Comparison of ENCODE assay signal across 27 mouse cellular contexts in the genomic region with DNA sequence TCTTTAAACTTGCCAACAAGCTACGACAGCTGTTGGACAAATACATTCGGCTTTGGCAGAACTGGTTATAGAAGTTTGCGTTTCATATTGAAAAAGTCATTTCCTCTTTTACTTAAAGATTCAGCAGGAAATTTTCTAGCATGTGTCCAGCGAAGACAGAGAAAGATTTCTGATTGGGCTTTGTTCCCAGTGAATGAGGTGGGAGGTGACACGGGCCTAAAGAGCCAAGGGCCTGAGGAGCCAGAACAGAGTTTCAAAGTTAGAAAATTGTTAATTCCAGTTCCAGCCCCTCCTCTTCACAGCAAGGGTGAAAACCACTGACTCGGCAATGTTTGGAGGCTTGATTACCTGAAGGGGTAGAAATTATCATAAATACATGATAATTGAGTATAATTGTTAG.
DNase-seq lines count a peak whose midpoint lies in the region; ATAC-seq lines count a peak whose summit lies in the region.
"Had no signal": no experiment of that assay in that cellular context is flagged by ENCODE, and none has a peak within 500 bp of the region (broad histone marks: within the 10 kb centered on the region; RNA-seq: fewer than 3 reads in every experiment).

No protein-coding gene starts in this region.

- H3K27me3 ChIP-seq in heart, embryonic 11.5 days (ENCODE audit: control insufficient read depth, insufficient read depth, low read length) = no peaks in the 10 kb centered on the region
- no peaks in the 10 kb centered on the region for H3K27me3 ChIP-seq in lung, embryonic 15.5 days
- H3K27me3 ChIP-seq: CH12.LX; forebrain, embryonic 13.5 days; heart, embryonic 12.5 days; heart, embryonic 15.5 days; hindbrain, embryonic 13.5 days had no signal

- DNase-seq in heart, adult 11 months = peak; percentile 24
- DNase-seq in lung, postnatal 36 days = no peak
- peak; percentile 11 for DNase-seq in lung, postnatal 10 days
- no peak for DNase-seq in lung, postnatal 14 days
- DNase-seq: adrenal gland, adult 8-10 months; adrenal gland, postnatal 36 days; B cell, adult 2 months; cerebellum, adult 18-20 months; cerebellum, adult 9-10 months; cerebellum, postnatal 14 days; gastrocnemius, postnatal 10 days; gastrocnemius, postnatal 36 days; heart, postnatal 10 days; heart, postnatal 36 days had no signal

- H3K36me3 ChIP-seq in heart, embryonic 11.5 days (ENCODE audit: control insufficient read depth, insufficient read depth, low read length) = no peaks in the 10 kb centered on the region
- H3K36me3 ChIP-seq in lung, embryonic 15.5 days = no peaks in the 10 kb centered on the region
- H3K36me3 ChIP-seq: forebrain, embryonic 10.5 days; G1E; heart, embryonic 12.5 days; heart, embryonic 15.5 days; hindbrain, embryonic 10.5 days; hindbrain, embryonic 13.5 days had no signal

- H3K4me1 ChIP-seq in heart, embryonic 11.5 days (ENCODE audit: control insufficient read depth, insufficient read depth, low read length) = no peaks in the 10 kb centered on the region
- peaks cover 18% of the 10 kb centered on the region for H3K4me1 ChIP-seq in lung, embryonic 15.5 days
- H3K4me1 ChIP-seq: forebrain, embryonic 13.5 days; heart, embryonic 12.5 days; heart, embryonic 15.5 days; hindbrain, embryonic 10.5 days; hindbrain, embryonic 13.5 days had no signal

- ATAC-seq in heart, embryonic 11.5 days (replicated peaks; ENCODE audit: insufficient number of reproducible peaks, low FRiP score, low TSS enrichment) = no peak
- ATAC-seq in lung, embryonic 15.5 days (ENCODE audit: borderline replicate concordance, extremely low read depth, low FRiP score, low TSS enrichment) = peak; percentile 64; the same call in 1 of the 2 replicates
- ATAC-seq: forebrain, embryonic 13.5 days; forebrain, embryonic 16.5 days; hindbrain, embryonic 16.5 days; Patski had no signal

- H3K9me3 ChIP-seq in heart, embryonic 11.5 days (replicated peaks; ENCODE audit: control insufficient read depth, low read length) = 0 out of 2 replicates have a peak, but pooled peaks cover 4% of the 10 kb centered on the region
- H3K9me3 ChIP-seq in lung, embryonic 15.5 days = no peaks in the 10 kb centered on the region
- H3K9me3 ChIP-seq: forebrain, embryonic 10.5 days; forebrain, embryonic 13.5 days; heart, embryonic 15.5 days; hindbrain, embryonic 10.5 days; hindbrain, embryonic 13.5 days had no signal

- no peak overlapping the region for H3K27ac ChIP-seq in heart, embryonic 11.5 days (ENCODE audit: low read depth, low read length)
- H3K27ac ChIP-seq in lung, embryonic 15.5 days = no peak overlapping the region
- H3K27ac ChIP-seq: forebrain, embryonic 10.5 days; forebrain, embryonic 13.5 days; heart, embryonic 15.5 days; hindbrain, embryonic 10.5 days; hindbrain, embryonic 13.5 days had no signal

- no peak overlapping the region for H3K4me3 ChIP-seq in heart, embryonic 11.5 days (ENCODE audit: low read depth, low read length)
- H3K4me3 ChIP-seq in lung, embryonic 15.5 days = no peak overlapping the region
- H3K4me3 ChIP-seq: forebrain, embryonic 10.5 days; forebrain, embryonic 13.5 days; heart, embryonic 12.5 days; heart, embryonic 15.5 days; hindbrain, embryonic 10.5 days; hindbrain, embryonic 13.5 days had no signal

- no peak overlapping the region for H3K9ac ChIP-seq in heart, embryonic 11.5 days (ENCODE audit: low read depth, low read length)
- no peak overlapping the region for H3K9ac ChIP-seq in lung, embryonic 15.5 days
- H3K9ac ChIP-seq: forebrain, embryonic 13.5 days; heart, embryonic 12.5 days; heart, embryonic 15.5 days; hindbrain, embryonic 13.5 days had no signal

- WGBS in heart, embryonic 11.5 days (ENCODE audit: insufficient replicate concordance) = 75% methylated on average over 6 of the region's 6 CpGs
- WGBS in lung, embryonic 15.5 days = 24% methylated on average over 6 of the region's 6 CpGs

- H3K4me2 ChIP-seq in heart, embryonic 11.5 days = no peak overlapping the region
- H3K4me2 ChIP-seq in lung, embryonic 15.5 days = no peak overlapping the region
- H3K4me2 ChIP-seq: forebrain, embryonic 13.5 days; heart, embryonic 12.5 days; heart, embryonic 15.5 days; hindbrain, embryonic 13.5 days had no signal

Comparison
In these comparisons a context has a peak if more than half of its experiments do, and no peak if none do; other contexts are left out.
1. DNase-seq: peak in heart, adult 11 months (single experiment) and lung, postnatal 10 days (single experiment); none in lung, postnatal 36 days (single experiment) and lung, postnatal 14 days (single experiment).